Mouse (Mus musculus) cerebellum, adult 2 months (tissue): ENCODE data around the gene Ttll11. TPM values are rescaled to one million over a fixed set of nuclear protein-coding genes. Genes with fewer than 3 reads are reported as not detected.

Experiments used
- DNase-seq, 2 experiments: peaks; one replicate each; pipeline ENCODE4 v3.0.0; 2021
- H3K27ac ChIP-seq: fragments of 200-500 bp; 2 replicates; pipeline ENCODE4 v1.5.1; 2012; ENCODE audit warnings: low read length, control low read depth, inconsistent platforms; ENCODE audit not compliant: insufficient read depth
- H3K27me3 ChIP-seq: fragments of 200-500 bp; 2 replicates; pipeline ENCODE4 v1.6.1; 2012; ENCODE audit warnings: inconsistent platforms, mild to moderate bottlenecking, low read length, moderate library complexity; ENCODE audit not compliant: control insufficient read depth, insufficient read depth
- H3K4me1 ChIP-seq: fragments of 200-500 bp; 2 replicates; pipeline ENCODE4 v1.6.1; 2011; ENCODE audit warnings: low read length; ENCODE audit not compliant: control insufficient read depth, insufficient read depth
- H3K4me3 ChIP-seq: fragments of 200-500 bp; replicated peaks from 2 replicates; pipeline ENCODE3; 2011; ENCODE audit warnings: mild to moderate bottlenecking, low read depth, low read length, control low read depth; ENCODE audit not compliant: insufficient read depth
- CTCF ChIP-seq: fragments of 200-500 bp; IDR thresholded peaks from 2 replicates; pipeline ENCODE4 v1.5.1; 2011; ENCODE audit warnings: low read depth, mild to moderate bottlenecking, control low read depth, low read length, moderate library complexity, borderline replicate concordance; ENCODE audit not compliant: insufficient read depth
- POLR2A ChIP-seq: fragments of 200-500 bp; IDR thresholded peaks from 2 replicates; pipeline ENCODE4 v1.6.1; 2011; ENCODE audit warnings: low read length, control low read depth, borderline replicate concordance; ENCODE audit not compliant: insufficient read depth
- WGBS: fragments of 180-500 bp; shearing (Covaris S2); methylation state at CpG from one replicate; pipeline ENCODE4 v1.1.7; 2018; 5-methylcytosine and 5-hydroxymethylcytosine counted together
- polyA plus RNA-seq: library from polyadenylated mRNA; depleted of rRNA; stranded (reverse); fragments of >200 nt; gene quantifications from 2 replicates; pipeline ENCODE4 v1.2.3, GENCODE M21; 2012

The Ttll11 gene
- polyA plus RNA-seq, 1 experiment, result 21.4 TPM

- TF ChIP-seq CTCF (no peak), POLR2A (no peak)
- Histone ChIP-seq H3K4me1 (peaks cover 9% of the 10 kb centered on the region), H3K27me3 (no peaks in the 10 kb centered on the region), H3K27ac (no peak overlapping the region), H3K4me3 (no peak overlapping the region)
- 82% methylated on average over 6 of the region's 6 CpGs for WGBS
- no peak for DNase-seq
These were observed 121.4 kb downstream of the Ttll11 start for GRCm38 (mm10) chr2:35858281-35858680.

GRCm38 (mm10) chr2:35856901-35857300 lies 122.8 kb downstream of the Ttll11 start:
- no peak for DNase-seq
- Histone ChIP-seq H3K4me1 (peaks cover 17% of the 10 kb centered on the region), H3K4me3 (no peak overlapping the region), H3K27ac (no peak overlapping the region), H3K27me3 (no peaks in the 10 kb centered on the region)
- WGBS, result 93% methylated on average over 2 of the region's 2 CpGs
- TF ChIP-seq CTCF (no peak), POLR2A (no peak)

GRCm38 (mm10) chr2:35854877-35855276 lies 124.8 kb downstream of the Ttll11 start:
- no peak for DNase-seq
- Histone ChIP-seq H3K27ac (no peak overlapping the region), H3K4me3 (no peak overlapping the region), H3K27me3 (no peaks in the 10 kb centered on the region), H3K4me1 (peaks cover 12% of the 10 kb centered on the region; the same call in 1 of the 2 replicates)
- 57% methylated on average over 5 of the region's 5 CpGs for WGBS
- TF ChIP-seq POLR2A (no peak), CTCF (no peak)

GRCm38 (mm10) chr2:35852971-35853370 lies 126.7 kb downstream of the Ttll11 start:
- Histone ChIP-seq H3K4me1 (peaks cover 12% of the 10 kb centered on the region; the same call in 1 of the 2 replicates), H3K27me3 (no peaks in the 10 kb centered on the region), H3K27ac (no peak overlapping the region), H3K4me3 (no peak overlapping the region)
- 89% methylated on average over 4 of the region's 4 CpGs for WGBS
- no peak for DNase-seq
- TF ChIP-seq POLR2A (no peak), CTCF (no peak)

GRCm38 (mm10) chr2:35852164-35852509 lies 127.6 kb downstream of the Ttll11 start:
- H3K4me3 ChIP-seq, result no peak overlapping the region
- WGBS, result 86% methylated on average over 3 of the region's 3 CpGs
- TF ChIP-seq CTCF, result no peak
- TF ChIP-seq POLR2A, result no peak
- DNase-seq, result no peak
- H3K4me1 ChIP-seq, result peaks cover 15% of the 10 kb centered on the region; the same call in 1 of the 2 replicates
- no peak overlapping the region for H3K27ac ChIP-seq
- H3K27me3 ChIP-seq, result no peaks in the 10 kb centered on the region

- no peak overlapping the region for H3K4me3 ChIP-seq
These were observed 128.1 kb downstream of the Ttll11 start for GRCm38 (mm10) chr2:35851420-35852163.

GRCm38 (mm10) chr2:35849632-35850230 lies 130.0 kb downstream of the Ttll11 start:
- no peak for DNase-seq
- no peak for TF ChIP-seq POLR2A
- TF ChIP-seq CTCF, result no peak

More at GRCm38 (mm10) chr2:35851420-35852163, 128.1 kb downstream of the Ttll11 start:
- H3K4me1 ChIP-seq, result peaks cover 19% of the 10 kb centered on the region
- DNase-seq, result no peak
- H3K27ac ChIP-seq, result no peak overlapping the region
- TF ChIP-seq CTCF, result no peak
- TF ChIP-seq POLR2A, result no peak
- no peaks in the 10 kb centered on the region for H3K27me3 ChIP-seq
- WGBS, result 34% methylated on average over 17 of the region's 17 CpGs

GRCm38 (mm10) chr2:35845611-35846504 lies 133.9 kb downstream of the Ttll11 start:
- Histone ChIP-seq H3K27me3 (no peaks in the 10 kb centered on the region), H3K27ac (0 out of 2 replicates have a peak overlapping the region, but pooled peaks have one; percentile 12), H3K4me1 (peaks cover 25% of the 10 kb centered on the region), H3K4me3 (no peak overlapping the region)
- no peak for DNase-seq
- TF ChIP-seq CTCF (no peak), POLR2A (no peak)
- 54% methylated on average over 11 of the region's 11 CpGs for WGBS

More at GRCm38 (mm10) chr2:35849632-35850230, 130.0 kb downstream of the Ttll11 start:
- Histone ChIP-seq H3K27ac (no peak overlapping the region), H3K4me1 (peaks cover 33% of the 10 kb centered on the region), H3K27me3 (no peaks in the 10 kb centered on the region), H3K4me3 (no peak overlapping the region)
- WGBS, result 87% methylated on average over 10 of the region's 10 CpGs
